Mouse (Mus musculus) heart, embryonic 16.5 days (tissue): ENCODE measurements around the gene Icam5. TPM values are rescaled to one million over a fixed set of nuclear protein-coding genes. Genes with fewer than 3 reads are reported as not detected.
"Not testable (repeated sequence)": the region's sequence is repeated elsewhere in the genome, so short reads cannot be mapped to it uniquely, and the experiment has no call there.

Experiments
- ATAC-seq: fragments of 200-750 bp; cut with Nextera tagmentation; replicated peaks from 2 replicates; pipeline ENCODE4 v1.8.0; 2017; ENCODE audit warnings: moderate number of reproducible peaks; ENCODE audit not compliant: insufficient read depth, low FRiP score; ENCODE audit errors: extremely low read depth
- H3K27ac ChIP-seq: fragments of 300-500 bp; sonication (generic); 2 replicates; pipeline ENCODE4 v1.5.1; 2014; ENCODE audit warnings: mild to moderate bottlenecking, low read length, control low read depth, moderate library complexity
- H3K27me3 ChIP-seq: fragments of 300-500 bp; sonication (generic); 2 replicates; pipeline ENCODE4 v1.6.1; 2014; ENCODE audit warnings: low read length, mixed read lengths; ENCODE audit not compliant: control insufficient read depth, insufficient read depth
- H3K36me3 ChIP-seq: fragments of 300-500 bp; sonication (generic); 2 replicates; pipeline ENCODE4 v1.6.1; 2014; ENCODE audit not compliant: control insufficient read depth, insufficient read depth
- H3K4me1 ChIP-seq: fragments of 300-500 bp; sonication (generic); 2 replicates; pipeline ENCODE4 v1.6.1; 2014; ENCODE audit warnings: low read length, mixed read lengths; ENCODE audit not compliant: control insufficient read depth, insufficient read depth
- H3K4me2 ChIP-seq: fragments of 300-500 bp; sonication (generic); 2 replicates; pipeline ENCODE4 v1.6.1; 2014; ENCODE audit warnings: low read depth, mild to moderate bottlenecking, control low read depth, low read length
- H3K4me3 ChIP-seq: fragments of 300-500 bp; sonication (generic); 2 replicates; pipeline ENCODE4 v1.5.1; 2014; ENCODE audit warnings: mild to moderate bottlenecking, control low read depth, low read length
- H3K9ac ChIP-seq: fragments of 300-500 bp; sonication (generic); 2 replicates; pipeline ENCODE4 v1.6.1; 2014; ENCODE audit warnings: low read length, control low read depth
- H3K9me3 ChIP-seq: fragments of 300-500 bp; sonication (generic); replicated peaks from 2 replicates; pipeline ENCODE4 v1.6.1; 2016; ENCODE audit warnings: low read length; ENCODE audit not compliant: control insufficient read depth
- WGBS: fragments of 180-500 bp; shearing (Covaris S2); extraction: QIAGEN DNeasy Blood & Tissue Kit; methylation state at CpG from one replicate; pipeline ENCODE4 v1.1.7; 2014; 5-methylcytosine and 5-hydroxymethylcytosine counted together
- polyA plus RNA-seq: library from polyadenylated mRNA; unstranded; fragments of >200 nt; fragmentation: Nextera tagmentation; extraction: Ambion mirVana; gene quantifications from 2 replicates; pipeline ENCODE4 v1.2.1, GENCODE M21; 2015

Gene Icam5
- polyA plus RNA-seq, 1 experiment from 2014 or later, result 0.08 TPM

DNA sequence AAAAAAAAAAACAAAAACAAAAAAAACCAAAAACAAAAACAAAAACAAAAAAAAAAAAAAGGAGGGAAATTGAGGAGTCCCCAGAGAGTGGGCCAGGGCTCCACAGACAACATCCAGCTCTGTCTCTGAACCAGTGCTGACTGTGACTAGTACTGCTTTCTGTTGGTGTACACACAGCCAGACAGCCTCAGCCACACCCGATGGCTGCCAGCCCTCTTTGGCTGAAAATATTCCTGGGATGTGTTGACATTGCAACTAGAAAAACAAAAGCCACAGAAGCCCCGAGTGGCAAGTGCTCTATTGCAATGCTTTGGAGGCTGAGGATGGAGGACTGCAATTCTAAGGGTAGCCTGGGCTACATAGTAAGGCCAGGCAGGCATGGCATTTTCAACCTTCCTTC is 21.5 kb upstream of the Icam5 start:
- Histone ChIP-seq H3K9ac (no peak overlapping the region), H3K9me3 (no peaks in the 10 kb centered on the region), H3K36me3 (peaks cover 22% of the 10 kb centered on the region), H3K4me2 (no peak overlapping the region), H3K27me3 (0 out of 2 replicates have a peak, but pooled peaks cover 6% of the 10 kb centered on the region), H3K27ac (no peak overlapping the region), H3K4me1 (peaks cover 7% of the 10 kb centered on the region), H3K4me3 (no peak overlapping the region)
- no peak for ATAC-seq
- 44% methylated on average over 2 of the region's 2 CpGs for WGBS

DNA sequence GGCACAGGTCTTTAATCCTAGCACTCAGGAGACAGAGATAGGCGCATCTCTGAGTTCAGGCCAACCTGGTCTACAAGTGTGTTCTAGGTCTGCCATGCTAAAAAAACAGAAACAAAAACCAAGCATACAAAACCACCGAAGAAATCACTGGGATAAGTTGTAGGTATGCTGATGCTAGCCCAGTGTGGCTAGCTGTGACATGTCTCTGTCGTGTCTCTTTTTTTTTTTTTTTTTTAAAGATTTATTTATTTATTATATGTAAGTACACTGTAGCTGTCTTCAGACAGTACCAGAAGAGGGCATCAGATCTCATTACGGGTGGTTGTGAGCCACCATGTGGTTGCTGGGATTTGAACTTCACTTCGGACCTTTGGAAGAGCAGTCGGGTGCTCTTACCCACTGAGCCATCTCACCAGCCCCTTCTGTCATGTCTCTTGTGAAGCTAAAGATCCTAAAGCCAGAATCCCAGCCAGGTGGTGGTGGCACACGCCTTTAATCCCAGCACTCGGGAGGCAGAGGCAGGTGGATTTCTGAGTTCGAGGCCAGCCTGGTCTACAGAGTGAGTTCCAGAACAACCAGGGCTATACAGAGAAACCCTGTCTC is 20.8 kb upstream of the Icam5 start:
- H3K4me2 ChIP-seq, H3K9ac ChIP-seq, H3K4me3 ChIP-seq, ATAC-seq, H3K27ac ChIP-seq, H3K27me3 ChIP-seq, H3K9me3 ChIP-seq: not testable (repeated sequence)
- Histone ChIP-seq H3K36me3 (peaks cover 18% of the 10 kb centered on the region), H3K4me1 (peaks cover 13% of the 10 kb centered on the region)
- 67% methylated on average over 9 of the region's 9 CpGs for WGBS

DNA sequence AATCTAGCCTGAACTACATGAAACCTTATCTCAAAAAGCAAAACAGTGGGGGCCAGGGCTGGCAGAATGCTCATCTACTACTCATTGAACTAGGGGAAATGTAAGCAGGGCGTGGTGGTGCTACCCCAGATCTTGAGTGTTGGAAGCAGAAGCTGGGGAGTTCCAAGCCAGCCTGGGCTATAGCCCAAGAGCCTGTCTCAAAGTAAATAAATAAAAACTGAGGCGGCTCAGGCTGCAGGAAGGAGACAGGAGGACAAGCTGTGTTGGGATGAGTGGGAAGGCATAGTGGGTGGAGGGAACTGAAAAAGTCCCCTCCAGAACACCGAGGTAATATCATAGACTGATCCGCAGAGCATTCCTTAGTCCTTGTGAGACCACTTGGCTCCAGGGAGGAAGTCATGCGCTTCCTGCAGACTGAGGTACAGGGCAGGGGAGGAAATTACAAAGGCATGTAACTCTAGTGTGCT is 20.0 kb upstream of the Icam5 start:
- Histone ChIP-seq H3K27ac (peak overlapping the region; percentile 58), H3K4me2 (no peak overlapping the region), H3K9ac (no peak overlapping the region), H3K4me1 (peaks cover 13% of the 10 kb centered on the region), H3K9me3 (no peaks in the 10 kb centered on the region), H3K4me3 (no peak overlapping the region), H3K27me3 (peaks cover 13% of the 10 kb centered on the region), H3K36me3 (peaks cover 11% of the 10 kb centered on the region)
- peak; percentile 50; the same call in 1 of the 2 replicates for ATAC-seq
- WGBS, result 39% methylated on average over 5 of the region's 5 CpGs

DNA sequence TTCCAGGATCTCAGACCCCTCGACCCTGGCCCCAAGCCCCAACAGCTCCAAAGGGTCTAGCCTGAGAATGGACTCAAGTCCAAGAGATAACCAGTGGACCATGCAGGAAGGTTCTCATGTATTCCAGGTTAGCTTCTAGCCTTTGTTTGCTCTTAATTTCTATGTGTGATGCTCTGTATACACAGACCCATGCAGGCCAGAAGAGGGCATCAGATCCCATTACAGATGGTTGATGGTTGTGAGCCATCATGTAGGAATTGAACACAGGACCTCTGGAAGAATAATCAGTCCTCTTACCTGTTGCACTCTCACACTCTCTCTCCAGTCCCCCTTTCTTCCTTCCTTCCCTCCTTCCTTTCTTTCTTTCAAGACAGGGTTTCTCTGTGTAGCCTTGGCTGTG is 19.5 kb upstream of the Icam5 start:
- peaks cover 8% of the 10 kb centered on the region for H3K36me3 ChIP-seq
- 30% methylated on average over 1 of the region's 1 CpGs for WGBS
- H3K4me3 ChIP-seq, result no peak overlapping the region
- peak overlapping the region; percentile 58 for H3K27ac ChIP-seq
- H3K4me2 ChIP-seq, result no peak overlapping the region
- H3K9me3 ChIP-seq, result no peaks in the 10 kb centered on the region
- peaks cover 18% of the 10 kb centered on the region for H3K27me3 ChIP-seq
- ATAC-seq, result no peak
- H3K4me1 ChIP-seq, result peaks cover 13% of the 10 kb centered on the region
- H3K9ac ChIP-seq, result no peak overlapping the region

DNA sequence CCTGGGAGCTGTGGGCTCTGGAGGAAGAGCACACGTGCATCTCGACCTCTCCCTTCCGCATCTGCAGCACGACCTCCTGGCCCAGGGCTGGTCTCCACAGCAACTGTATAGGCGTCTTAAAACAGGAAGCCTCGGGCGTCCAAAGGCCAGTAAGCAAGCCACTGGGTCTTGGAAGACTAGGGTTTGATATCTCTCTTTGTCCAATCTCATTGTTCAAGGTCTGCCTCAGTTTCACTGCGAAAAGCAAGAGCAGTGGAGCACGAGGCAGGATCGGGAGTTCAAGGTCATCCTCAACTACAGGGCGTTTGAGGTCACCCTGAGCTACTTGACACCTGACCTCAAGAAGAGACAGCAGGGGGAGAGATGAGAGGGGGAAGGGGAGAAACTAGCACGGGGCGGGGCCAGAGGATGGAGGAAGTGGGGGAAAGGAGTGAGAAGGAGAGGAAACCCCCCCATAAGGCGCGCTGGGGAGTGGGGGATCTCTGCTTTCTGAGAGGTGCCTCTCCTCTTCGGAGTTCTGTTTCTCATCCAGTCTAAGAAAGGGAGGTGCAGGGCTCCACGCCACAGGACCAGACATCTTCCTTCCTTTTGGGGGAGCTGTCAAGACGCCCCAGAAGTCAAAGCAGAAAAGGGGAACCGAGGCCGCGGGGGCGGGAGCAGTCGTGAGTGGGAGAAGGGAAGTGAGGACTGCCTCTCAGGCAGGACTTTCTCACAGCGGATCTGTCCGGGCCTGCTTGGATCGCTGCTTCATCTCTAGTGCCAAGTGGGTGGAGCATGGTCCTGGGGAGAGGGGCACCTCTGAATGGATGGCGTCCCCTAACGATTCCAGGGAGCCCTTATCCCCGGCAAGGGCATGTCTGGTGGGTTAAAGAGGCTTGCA is 16.9 kb upstream of the Icam5 start:
- no peaks in the 10 kb centered on the region for H3K36me3 ChIP-seq
- H3K27me3 ChIP-seq, result peaks cover 21% of the 10 kb centered on the region
- peak overlapping the region; percentile 51 for H3K4me3 ChIP-seq
- H3K9ac ChIP-seq, result peak overlapping the region; percentile 60
- peak overlapping the region; percentile 72 for H3K4me2 ChIP-seq
- peak; percentile 59 for ATAC-seq
- no peaks in the 10 kb centered on the region for H3K9me3 ChIP-seq
- H3K4me1 ChIP-seq, result peaks cover 13% of the 10 kb centered on the region
- 5% methylated on average over 29 of the region's 29 CpGs for WGBS
- H3K27ac ChIP-seq, result peak overlapping the region; percentile 30

DNA sequence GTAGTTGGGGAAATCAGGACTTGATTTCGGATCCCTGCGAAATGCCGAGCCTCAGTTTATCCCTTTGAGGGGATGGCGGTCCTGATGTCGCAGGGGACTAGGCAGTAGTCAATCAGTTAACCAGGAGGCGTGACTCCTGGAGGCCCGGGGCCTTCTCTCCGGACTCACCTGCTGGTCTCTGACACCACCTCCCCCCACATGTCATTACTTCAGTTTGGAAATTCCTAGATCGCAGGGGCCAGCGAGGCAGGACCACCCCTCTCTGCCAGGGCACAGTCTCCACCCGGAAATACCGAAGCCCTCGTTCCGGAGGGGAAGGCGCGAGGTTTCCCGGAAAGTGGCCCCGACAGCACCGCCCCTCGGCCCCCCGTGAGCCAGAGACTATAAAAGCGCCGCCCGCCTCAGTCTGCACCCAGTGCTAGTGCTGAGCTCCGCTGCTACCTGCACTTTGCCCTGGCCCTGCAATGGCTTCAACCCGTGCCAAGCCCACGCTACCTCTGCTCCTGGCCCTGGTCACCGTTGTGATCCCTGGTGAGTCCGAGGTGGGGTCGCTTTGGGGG is 16.2 kb upstream of the Icam5 start, which contains the start of gene Icam1:
Gene Icam1, plus strand, starts transcription at position 415 of the 560 bp plus-strand sequence.
- H3K4me1 ChIP-seq, result peaks cover 13% of the 10 kb centered on the region
- ATAC-seq, result peak; percentile 68
- peak within 1 kb of the TSS; percentile 53 for H3K27ac ChIP-seq
- peak within 1 kb of the TSS; percentile 72 for H3K4me2 ChIP-seq
- peak within 1 kb of the TSS; percentile 51 for H3K4me3 ChIP-seq
- peaks cover 21% of the 10 kb centered on the region for H3K27me3 ChIP-seq
- no peaks in the 10 kb centered on the region for H3K36me3 ChIP-seq
- peak within 1 kb of the TSS; percentile 60 for H3K9ac ChIP-seq
- H3K9me3 ChIP-seq, result no peaks in the 10 kb centered on the region
- WGBS, result 2% methylated on average over 30 of the region's 30 CpGs

DNA sequence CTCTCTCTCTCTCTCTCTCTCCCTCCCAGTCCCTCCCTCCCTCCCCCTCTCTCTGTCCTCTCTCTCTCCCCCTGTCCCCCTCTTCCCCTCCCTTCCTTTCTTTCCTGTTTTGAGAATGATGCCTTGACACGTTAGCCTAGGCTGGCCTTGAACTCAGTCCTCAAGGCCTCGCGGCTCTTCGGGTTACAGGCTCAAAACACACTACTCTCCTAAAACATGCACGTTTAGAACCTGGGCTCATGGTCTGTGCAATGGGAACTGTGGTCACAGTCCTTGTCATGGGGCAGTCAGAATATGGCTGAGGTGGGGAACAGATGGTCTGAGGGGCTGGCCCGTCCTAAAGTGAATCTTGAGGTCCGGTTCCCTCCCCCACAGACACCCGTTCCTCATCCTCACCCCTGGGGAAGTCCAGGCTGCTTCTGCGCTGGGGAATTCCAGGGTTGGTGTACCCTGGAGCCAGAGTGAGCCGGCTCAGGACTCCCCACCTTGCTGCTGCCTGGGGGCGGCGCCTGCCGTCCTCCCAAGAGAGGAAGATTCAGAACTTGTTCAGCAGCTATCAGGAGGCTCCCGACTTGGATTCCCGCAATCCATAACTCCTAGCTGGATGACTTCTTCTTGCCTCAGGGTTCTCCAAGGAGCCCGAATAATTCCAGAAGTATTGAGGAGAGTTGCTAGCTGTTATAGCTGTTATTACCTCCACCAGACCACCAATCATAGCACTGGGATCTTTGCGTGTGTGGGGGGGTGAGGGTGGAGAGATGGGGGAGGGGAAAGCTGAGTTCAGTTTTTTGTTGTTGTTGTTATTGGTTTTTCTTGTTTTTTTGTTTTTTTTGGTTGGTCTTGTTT is 15.3 kb upstream of the Icam5 start:
- no peaks in the 10 kb centered on the region for H3K9me3 ChIP-seq
- ATAC-seq, result no peak
- no peak overlapping the region for H3K27ac ChIP-seq
- 7% methylated on average over 17 of the region's 17 CpGs for WGBS
- peaks cover 21% of the 10 kb centered on the region for H3K27me3 ChIP-seq
- H3K9ac ChIP-seq, result peak overlapping the region; percentile 53
- H3K4me2 ChIP-seq, result peak overlapping the region; percentile 72
- H3K4me1 ChIP-seq, result peaks cover 13% of the 10 kb centered on the region
- peak overlapping the region; percentile 51 for H3K4me3 ChIP-seq
- H3K36me3 ChIP-seq, result no peaks in the 10 kb centered on the region

DNA sequence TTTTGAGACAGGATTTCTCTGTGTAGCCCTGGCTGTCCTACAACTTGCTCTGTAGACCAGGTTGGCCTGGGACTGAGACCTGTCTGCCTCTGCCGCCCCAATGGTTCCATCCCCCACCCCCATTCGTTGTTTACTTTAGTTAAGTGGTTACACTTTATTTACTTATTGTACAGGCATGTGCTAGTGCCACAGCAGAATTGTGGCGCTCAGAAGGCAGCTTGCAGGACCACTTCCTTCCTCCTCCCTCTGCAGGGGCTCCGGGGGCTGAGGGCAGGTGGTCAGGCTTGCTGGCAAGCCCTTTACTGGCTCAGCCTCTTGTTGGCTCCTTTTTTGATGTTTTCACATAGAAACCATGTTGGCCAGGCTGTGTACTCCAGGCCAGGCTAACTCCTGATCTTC is 14.7 kb upstream of the Icam5 start:
- H3K9ac ChIP-seq, result no peak overlapping the region
- ATAC-seq, result no peak

More for the DNA sequence above, 14.7 kb upstream of the Icam5 start:
- Histone ChIP-seq H3K36me3 (no peaks in the 10 kb centered on the region), H3K4me2 (peak overlapping the region; percentile 72), H3K9me3 (no peaks in the 10 kb centered on the region), H3K4me1 (peaks cover 13% of the 10 kb centered on the region), H3K4me3 (peak overlapping the region; percentile 51), H3K27me3 (peaks cover 21% of the 10 kb centered on the region), H3K27ac (no peak overlapping the region)
- WGBS, result 36% methylated on average over 4 of the region's 4 CpGs
